Mouse (Mus musculus) small intestine, adult 2 months (tissue): ENCODE results near the gene Dlgap1.

Experiments used
- CTCF ChIP-seq: fragments of 200-500 bp; IDR thresholded peaks from 2 replicates; pipeline ENCODE4 v1.5.1; 2012; ENCODE audit warnings: low read depth, mild to moderate bottlenecking, control low read depth, inconsistent platforms, low read length, moderate library complexity, mixed read lengths; ENCODE audit not compliant: insufficient replicate concordance, insufficient read length; ENCODE audit errors: extremely low read depth
- POLR2A ChIP-seq: fragments of 200-500 bp; IDR thresholded peaks from 2 replicates; pipeline ENCODE4 v1.6.1; 2012; ENCODE audit warnings: low read depth, mild to moderate bottlenecking, control low read depth, inconsistent platforms, low read length, moderate library complexity

GRCm38 (mm10) chr17:70129151-70129550 is 160.3 kb downstream of the Dlgap1 start:
- TF ChIP-seq POLR2A (no peak), CTCF (no peak)
